Mouse (Mus musculus) adrenal gland, adult (tissue): Measurements from ENCODE around the gene Hmg20b.

Experiments
- DNase-seq, 2 experiments: peaks; one replicate each; pipeline ENCODE4 v3.0.0; 2022 to 2023; ENCODE audit warnings: low spot score in 1 of 2; ENCODE audit not compliant: inconsistent age in 2 of 2

Gene Hmg20b

GRCm38 (mm10) chr10:81355533-81355932, 5.3 kb upstream of the Hmg20b start:
- no peak for DNase-seq

- no peak for DNase-seq
Measured at GRCm38 (mm10) chr10:81354738-81355477, 4.6 kb upstream of the Hmg20b start.

GRCm38 (mm10) chr10:81351678-81352291, 1.5 kb upstream of the Hmg20b start:
- DNase-seq: no peak

- DNase-seq: no peak
Measured at GRCm38 (mm10) chr10:81349961-81350350, 324 bp downstream of the Hmg20b start.

GRCm38 (mm10) chr10:81349146-81349545, 1.1 kb downstream of the Hmg20b start:
- peak; percentile 70 to 79 for DNase-seq

GRCm38 (mm10) chr10:81346453-81347067, 3.7 kb downstream of the Hmg20b start:
- DNase-seq: peak; percentile 90 to 95

- no peak for DNase-seq
Measured at GRCm38 (mm10) chr10:81345162-81345534, 5.1 kb downstream of the Hmg20b start.

GRCm38 (mm10) chr10:81344421-81345161, 5.7 kb downstream of the Hmg20b start:
- DNase-seq: peak in 1 of 2 experiments; percentile 84

GRCm38 (mm10) chr10:81342686-81343505, 7.4 kb downstream of the Hmg20b start, which contains the start of gene Gipc3:
Gene Gipc3, minus strand, starts transcription at chr10:81343266.
- DNase-seq: peak; percentile 58 to 78

- DNase-seq: peak; percentile 77 to 92
Measured at GRCm38 (mm10) chr10:81341333-81341949, 8.8 kb downstream of the Hmg20b start.

GRCm38 (mm10) chr10:81340551-81341332, 9.5 kb downstream of the Hmg20b start:
- no peak for DNase-seq

GRCm38 (mm10) chr10:81336558-81336957, 13.7 kb downstream of the Hmg20b start:
- no peak for DNase-seq

GRCm38 (mm10) chr10:81335393-81336340, 14.6 kb downstream of the Hmg20b start:
- no peak for DNase-seq

- DNase-seq: no peak
Measured at GRCm38 (mm10) chr10:81334324-81334723, 16.0 kb downstream of the Hmg20b start.

GRCm38 (mm10) chr10:81332277-81332676, 18.0 kb downstream of the Hmg20b start:
- no peak for DNase-seq

GRCm38 (mm10) chr10:81330007-81330406, 20.3 kb downstream of the Hmg20b start:
- DNase-seq: peak; percentile 37 to 67

GRCm38 (mm10) chr10:81329194-81329975, 20.9 kb downstream of the Hmg20b start:
- peak; percentile 54 to 68 for DNase-seq
